In the genomic region with DNA sequence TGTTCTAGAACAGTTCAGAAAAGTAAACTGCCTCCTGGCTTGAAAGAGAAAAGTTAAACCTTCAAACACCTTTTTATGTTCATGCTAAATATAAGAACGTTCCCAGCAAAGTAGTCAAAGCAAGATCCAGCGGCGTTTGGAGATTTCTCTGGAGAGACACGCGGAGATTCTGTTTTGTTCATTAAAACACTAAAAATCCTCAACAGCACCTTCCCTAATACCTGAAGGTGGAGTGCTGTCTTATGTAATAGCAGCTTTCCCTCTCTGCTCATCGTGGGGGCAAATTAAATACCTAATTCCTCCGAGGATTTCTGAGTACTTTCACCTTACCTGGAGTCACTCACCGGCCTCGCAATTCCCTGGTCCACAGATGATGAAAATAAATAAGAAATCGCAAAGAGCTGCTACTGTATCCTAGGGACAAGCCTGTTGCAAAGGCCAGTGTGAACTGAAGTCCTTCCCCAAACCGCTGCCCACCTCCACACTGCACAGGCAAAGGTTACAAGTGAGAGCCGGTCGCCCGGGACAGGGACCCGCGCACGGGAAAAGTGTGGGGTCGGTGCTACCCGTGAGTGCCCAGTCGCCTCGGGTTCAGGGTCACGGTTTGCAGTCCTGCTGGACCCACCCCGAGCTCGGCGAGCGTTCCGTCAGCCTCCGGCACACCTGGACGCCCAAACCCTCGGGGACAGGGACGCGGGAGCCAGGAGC, we compare ENCODE assay signal across 8 mouse cellular contexts. TPM values are rescaled to one million over a fixed set of nuclear protein-coding genes. Genes with fewer than 3 reads are reported as not detected.
A peak's percentile ranks its signal among the peaks of the same experiment; 100 is the strongest.
DNase-seq lines count a peak whose midpoint lies in the region; ATAC-seq and TF ChIP-seq lines count a peak whose summit lies in the region.

No protein-coding gene starts in this region.

- CTCF ChIA-PET in Patski (lab: Charles Lee): no interaction called here

- H3K9me3 ChIP-seq in forebrain, embryonic 11.5 days (ENCODE audit: control insufficient read depth, low read length): no peaks in the 10 kb centered on the region
- no peaks in the 10 kb centered on the region for H3K9me3 ChIP-seq in limb, embryonic 12.5 days
- no peaks in the 10 kb centered on the region for H3K9me3 ChIP-seq in neural tube, embryonic 15.5 days (replicated peaks)

- no peaks in the 10 kb centered on the region for H3K27me3 ChIP-seq in kidney, adult 2 months (replicated peaks; ENCODE audit: control insufficient read depth, insufficient read depth, low read length)
- H3K27me3 ChIP-seq in Patski: peaks cover 20% of the 10 kb centered on the region
- peaks cover 9% of the 10 kb centered on the region for H3K27me3 ChIP-seq in forebrain, embryonic 11.5 days (ENCODE audit: control insufficient read depth, insufficient read depth, low read length)
- H3K27me3 ChIP-seq in limb, embryonic 12.5 days: peaks cover 27% of the 10 kb centered on the region; the same call in 1 of the 2 replicates
- H3K27me3 ChIP-seq in neural tube, embryonic 15.5 days (replicated peaks): no peaks in the 10 kb centered on the region

- H3K9ac ChIP-seq in forebrain, embryonic 11.5 days (ENCODE audit: low read length): peak overlapping the region; percentile 72
- peak overlapping the region; percentile 79 for H3K9ac ChIP-seq in limb, embryonic 12.5 days (replicated peaks)
- H3K9ac ChIP-seq in neural tube, embryonic 15.5 days (replicated peaks): peak overlapping the region; percentile 76

- H3K27ac ChIP-seq in kidney, adult 2 months (ENCODE audit: insufficient read depth, low read depth, low read length): no peak overlapping the region
- no peak overlapping the region for H3K27ac ChIP-seq in forebrain, embryonic 11.5 days (ENCODE audit: low read depth, low read length)
- H3K27ac ChIP-seq in limb, embryonic 12.5 days: peak overlapping the region; percentile 64; the same call in 1 of the 2 replicates
- peak overlapping the region; percentile 75 for H3K27ac ChIP-seq in neural tube, embryonic 15.5 days (replicated peaks)

- H3K4me3 ChIP-seq in kidney, adult 2 months (ENCODE audit: insufficient read depth, low read depth, low read length): peak overlapping the region; percentile 87
- peak overlapping the region; percentile 59 for H3K4me3 ChIP-seq in forebrain, embryonic 11.5 days (ENCODE audit: low read depth, low read length)
- H3K4me3 ChIP-seq in limb, embryonic 12.5 days (replicated peaks): peak overlapping the region; percentile 70
- peak overlapping the region; percentile 82 for H3K4me3 ChIP-seq in neural tube, embryonic 15.5 days (replicated peaks)

- DNase-seq in kidney, adult 2 months: peak; percentile 4
- DNase-seq in kidney, adult 9 months: no peak
- DNase-seq in Patski (ENCODE audit: low read depth, low spot score): no peak
- DNase-seq in forebrain, embryonic 11.5 days (ENCODE audit: low spot score): no peak
- no peak for DNase-seq in thymus, postnatal 14 days
- no peak for DNase-seq in thymus, postnatal 4 days

- 9% methylated on average over 32 of the region's 32 CpGs for WGBS in kidney, adult 2 months
- WGBS in forebrain, embryonic 11.5 days: 3% methylated on average over 32 of the region's 32 CpGs
- WGBS in limb, embryonic 12.5 days: 1% methylated on average over 32 of the region's 32 CpGs
- 2% methylated on average over 32 of the region's 32 CpGs for WGBS in neural tube, embryonic 15.5 days

- peak; percentile 22 for ATAC-seq in Patski
- peak; percentile 32 for ATAC-seq in forebrain, embryonic 11.5 days (replicated peaks; ENCODE audit: low FRiP score)
- ATAC-seq in limb, embryonic 12.5 days (ENCODE audit: insufficient number of reproducible peaks, insufficient read depth, low FRiP score, low TSS enrichment, low read depth): no peak
- peak; percentile 16 for ATAC-seq in neural tube, embryonic 15.5 days (ENCODE audit: low FRiP score)

- H3K4me2 ChIP-seq in forebrain, embryonic 11.5 days (ENCODE audit: low read depth, low read length, severe bottlenecking): peak overlapping the region; percentile 92
- peak overlapping the region; percentile 85 for H3K4me2 ChIP-seq in limb, embryonic 12.5 days
- H3K4me2 ChIP-seq in neural tube, embryonic 15.5 days: peak overlapping the region; percentile 94

- H3K4me1 ChIP-seq in kidney, adult 2 months (ENCODE audit: control insufficient read depth, insufficient read depth, low read length): no peaks in the 10 kb centered on the region
- peaks cover 2% of the 10 kb centered on the region; the same call in 1 of the 2 replicates for H3K4me1 ChIP-seq in forebrain, embryonic 11.5 days (replicated peaks; ENCODE audit: control insufficient read depth, insufficient read depth, low read length)
- peaks cover 62% of the 10 kb centered on the region for H3K4me1 ChIP-seq in limb, embryonic 12.5 days (replicated peaks)
- H3K4me1 ChIP-seq in neural tube, embryonic 15.5 days: peaks cover 51% of the 10 kb centered on the region

- TF ChIP-seq POLR2A in kidney, adult 2 months (IDR thresholded peaks at IDR 0.05; ENCODE audit: low read depth, low read length): no peak

- POLR2A ChIA-PET in Patski (lab: Charles Lee): no interaction called here

- TF ChIP-seq CTCF in kidney, adult 2 months (conservative IDR thresholded peaks at IDR 0.05; ENCODE audit: insufficient read depth, insufficient read length, low read depth, low read length): no peak
- TF ChIP-seq CTCF in Patski (IDR thresholded peaks at IDR 0.05): no peak

- in situ Hi-C loops in Patski (cut with MboI; ENCODE audit: low pct_unique_long_range_greater_than_20kb): no loop called here

- no peaks in the 10 kb centered on the region for H3K36me3 ChIP-seq in kidney, adult 2 months (ENCODE audit: control insufficient read depth, insufficient read depth, low read length)
- H3K36me3 ChIP-seq in forebrain, embryonic 11.5 days (ENCODE audit: control insufficient read depth, insufficient read depth, low read length): no peaks in the 10 kb centered on the region
- H3K36me3 ChIP-seq in limb, embryonic 12.5 days: peaks cover 6% of the 10 kb centered on the region; the same call in 1 of the 2 replicates
- no peaks in the 10 kb centered on the region for H3K36me3 ChIP-seq in neural tube, embryonic 15.5 days

RNA-seq across cellular contexts. Expression of a gene that starts 3.1 kb away (rescaled TPM):
- polyA plus RNA-seq in kidney, adult 2 months (2012; rRNA removed): 27.2 and 30.6 TPM in 2 replicates
- 2.5 TPM for polyA plus RNA-seq in Patski (2021)
- polyA plus RNA-seq in forebrain, embryonic 11.5 days (2014; fragmentation: Nextera tagmentation; extraction: Ambion mirVana): 49.1 and 57.8 TPM in 2 replicates
- 180 and 186 TPM in 2 replicates for polyA plus RNA-seq in limb, embryonic 12.5 days (2016; fragmentation: Nextera tagmentation; extraction: Ambion mirVana)
- polyA plus RNA-seq in neural tube, embryonic 15.5 days (2015; fragmentation: Nextera tagmentation; extraction: Ambion mirVana): 382 and 384 TPM in 2 replicates

Comparison
In these comparisons a context has a peak if more than half of its experiments do, and no peak if none do; other contexts are left out.
1. H3K27ac ChIP-seq: peak in limb, embryonic 12.5 days (single experiment) and neural tube, embryonic 15.5 days (single experiment); none in kidney, adult 2 months (single experiment) and forebrain, embryonic 11.5 days (single experiment).
2. Peak in every context shown above with its lines, with median percentiles within 50 percentile points of each other: H3K4me3 ChIP-seq, H3K4me2 ChIP-seq and H3K9ac ChIP-seq.